Mouse (Mus musculus) right cerebral cortex, postnatal 25 days (tissue): ENCODE measurements around the gene Gm3239.
A peak's percentile ranks its signal among the peaks of the same experiment; 100 is the strongest.
"Not testable (repeated sequence)": the region's sequence is repeated elsewhere in the genome, so short reads cannot be mapped to it uniquely, and the experiment has no call there.

ENCODE experiments used
- DNase-seq: peaks from one replicate; pipeline ENCODE4 v3.0.0; 2022

The Gm3239 gene

DNA sequence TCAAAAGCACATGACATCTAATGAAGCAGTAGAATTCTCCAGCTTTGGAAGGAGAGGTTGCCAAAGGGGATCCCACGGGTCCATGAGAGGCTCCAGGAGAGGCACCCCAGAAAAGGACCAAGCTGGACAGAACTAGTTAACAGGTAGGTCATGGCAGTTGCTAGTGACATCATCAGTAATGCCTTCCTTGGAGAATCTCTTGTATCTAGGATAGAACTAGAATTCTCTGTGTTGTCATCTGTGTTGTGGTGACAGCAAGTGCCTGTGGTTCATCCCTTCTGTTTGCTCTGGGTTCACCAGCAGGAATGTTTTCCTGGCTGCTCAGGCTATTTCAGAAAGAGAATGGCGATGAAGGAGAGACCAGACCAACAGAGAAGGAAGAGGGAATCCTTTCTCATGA, at the start of gene Gm3239:
Gene Gm3239 (plus strand): TSS at position 301 of the 400 bp plus-strand sequence.
- not testable (repeated sequence) for DNase-seq

DNA sequence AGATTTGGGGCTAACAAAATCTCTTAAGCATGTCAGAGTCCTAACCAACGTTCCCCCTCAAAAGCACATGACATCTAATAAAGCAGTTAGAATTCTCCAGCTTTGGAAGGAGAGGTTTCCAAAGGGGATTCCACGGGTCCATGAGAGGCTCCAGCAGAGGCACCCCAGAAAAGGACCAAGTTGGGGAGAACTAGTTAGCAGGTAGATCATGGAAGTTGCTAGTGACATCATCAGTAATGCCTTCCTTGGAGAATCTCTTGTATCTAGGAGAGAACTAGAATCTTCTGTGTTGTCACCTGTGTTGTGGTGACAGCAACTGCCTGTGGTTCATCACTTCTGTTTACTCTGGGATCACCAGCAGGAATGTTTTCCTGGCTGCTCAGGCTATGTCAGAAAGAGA, 31.9 kb upstream of the Gm3239 start, which contains the start of gene Gm8159:
Gene Gm8159 (plus strand): TSS at position 301 of the 400 bp plus-strand sequence.
- not testable (repeated sequence) for DNase-seq

DNA sequence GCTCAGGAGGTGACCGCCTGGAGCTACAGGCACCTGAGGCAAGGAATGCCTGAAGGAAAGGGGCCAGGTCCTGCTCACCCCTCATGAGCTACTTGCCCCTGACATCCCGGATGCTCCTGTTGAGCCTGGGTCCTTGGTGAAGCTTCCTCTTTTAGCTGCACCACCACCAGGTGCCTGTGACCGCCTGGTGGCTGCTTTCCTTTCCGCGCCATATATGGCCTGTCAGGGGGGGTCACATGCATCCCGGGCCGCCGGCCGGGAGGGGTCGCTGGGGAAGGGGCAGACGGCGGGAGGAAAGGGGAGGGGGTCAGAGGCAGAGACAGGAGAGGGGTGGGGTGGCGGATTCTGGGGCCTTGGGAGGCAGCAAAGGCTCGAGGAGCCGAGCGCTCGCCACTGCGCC, 14.7 kb upstream of the Gm3239 start:
- DNase-seq: peak; percentile 11

GRCm38 (mm10) chr14:4650324-4650723, 13.7 kb upstream of the Gm3239 start:
- peak; percentile 9 for DNase-seq

GRCm38 (mm10) chr14:4708938-4709337, 44.9 kb downstream of the Gm3239 start, which contains the start of gene Gm7876:
TSS of gene Gm7876 (plus strand) at chr14:4709238.
- DNase-seq: not testable (repeated sequence)
